Mouse (Mus musculus) MEL (cell line): ENCODE data around the gene Gm42417.

Experiments used
- CTCF ChIP-seq, 3 experiments: IDR thresholded peaks in 2 of 3; conservative IDR thresholded peaks in 1 of 3; 2 replicates each; pipeline ENCODE4 v1.5.1; 2011 to 2012; ENCODE audit warnings: low read length in 3 of 3, low read depth in 2 of 3, mild to moderate bottlenecking in 2 of 3, improper control_type of control experiment in 1 of 3, inconsistent platforms in 1 of 3, mixed read lengths in 1 of 3, moderate library complexity in 1 of 3; ENCODE audit not compliant: control insufficient read depth in 1 of 3, insufficient read depth in 1 of 3, poor library complexity in 1 of 3, severe bottlenecking in 1 of 3
- EP300 ChIP-seq, 2 experiments: IDR thresholded peaks; 2 replicates each; pipeline ENCODE4 v1.6.1; 2011; ENCODE audit warnings: improper control_type of control experiment in 2 of 2, low read length in 2 of 2, low read depth in 1 of 2, mild to moderate bottlenecking in 1 of 2
- ETS1 ChIP-seq: IDR thresholded peaks from 2 replicates; pipeline ENCODE4 v1.6.1; 2012; ENCODE audit warnings: low read depth, mild to moderate bottlenecking, inconsistent platforms, low read length, improper control_type of control experiment, moderate library complexity
- GABPA ChIP-seq: IDR thresholded peaks from 2 replicates; pipeline ENCODE4 v1.6.1; 2012; ENCODE audit warnings: low read depth, mild to moderate bottlenecking, inconsistent platforms, low read length, improper control_type of control experiment, moderate library complexity
- MAX ChIP-seq: IDR thresholded peaks from 2 replicates; pipeline ENCODE4 v1.6.1; 2011; ENCODE audit warnings: low read length, improper control_type of control experiment
- MYB ChIP-seq: IDR thresholded peaks from 2 replicates; pipeline ENCODE4 v1.6.1; 2011; ENCODE audit warnings: mild to moderate bottlenecking, low read depth, low read length, improper control_type of control experiment

- TF ChIP-seq MAX (no peak), ETS1 (no peak), GABPA (no peak), MYB (no peak), CTCF (IDR thresholded peaks at IDR 0.05 in 2 of 3, conservative IDR thresholded peaks at IDR 0.05 in 1 of 3; ENCODE audit: control insufficient read depth in 1 of 3, insufficient read depth in 1 of 3, low read depth in 2 of 3, low read length in 3 of 3, poor library complexity in 1 of 3, severe bottlenecking in 1 of 3) (no peak), EP300 (IDR thresholded peaks at IDR 0.05; ENCODE audit: low read depth in 1 of 2, low read length in 2 of 2) (no peak)
Measured at GRCm38 (mm10) chr1:36539186-36539585, at the start of gene Gm42417.
